In genomic region chr13:101545344-101546181, GRCm38 (mm10) we compare ENCODE assay signal across 9 mouse cellular contexts.
DNase-seq lines count a peak whose midpoint lies in the region; ATAC-seq and TF ChIP-seq lines count a peak whose summit lies in the region.
"Had no signal": no experiment of that assay in that cellular context is flagged by ENCODE, and none has a peak within 500 bp of the region (broad histone marks: within the 10 kb centered on the region; RNA-seq: fewer than 3 reads in every experiment).

No protein-coding gene starts in this region.

- peak; percentile 60 for ATAC-seq in megakaryocyte, adult 5-6 weeks (ENCODE audit: poor library complexity, severe bottlenecking)

- H3K36me3 ChIP-seq in kidney, adult 2 months (ENCODE audit: control insufficient read depth, insufficient read depth, low read length): no peaks in the 10 kb centered on the region

- DNase-seq in adrenal gland, adult 2 months: peak; percentile 31
- no peak for DNase-seq in adrenal gland, adult 18-20 months (ENCODE audit: low spot score in 2 of 2)
- peak; percentile 61 for DNase-seq in 3T3-L1 (ENCODE audit: low read depth, low spot score)
- DNase-seq in fat pad, adult 2 months (ENCODE audit: extremely low read depth, low read depth, low spot score): peak; percentile 80
- no peak for DNase-seq in right cerebral cortex, adult 18-20 months
- no peak for DNase-seq in kidney, adult 2 months
- DNase-seq in left cerebral cortex, postnatal 25 days (ENCODE audit: low spot score in 2 of 2): no peak
- DNase-seq: kidney, postnatal 10 days had no signal

- no peaks in the 10 kb centered on the region for H3K27me3 ChIP-seq in kidney, adult 2 months (replicated peaks; ENCODE audit: control insufficient read depth, insufficient read depth, low read length)

- 91% methylated on average over 6 of the region's 6 CpGs for WGBS in kidney, adult 2 months

- TF ChIP-seq POLR2A in kidney, adult 2 months (IDR thresholded peaks at IDR 0.05; ENCODE audit: low read depth, low read length): no peak

- TF ChIP-seq CTCF in kidney, adult 2 months (conservative IDR thresholded peaks at IDR 0.05; ENCODE audit: insufficient read depth, insufficient read length, low read depth, low read length): no peak

- no peak overlapping the region for H3K4me3 ChIP-seq in kidney, adult 2 months (ENCODE audit: insufficient read depth, low read depth, low read length)

- H3K27ac ChIP-seq in kidney, adult 2 months (ENCODE audit: insufficient read depth, low read depth, low read length): no peak overlapping the region

- no peaks in the 10 kb centered on the region for H3K4me1 ChIP-seq in kidney, adult 2 months (ENCODE audit: control insufficient read depth, insufficient read depth, low read length)

- intact Hi-C loops in left cerebral cortex, postnatal 25 days (cut with DNase I): no loop called here

Comparison
In these comparisons a context has a peak if more than half of its experiments do, and no peak if none do; other contexts are left out.
1. DNase-seq: peak in adrenal gland, adult 2 months (single experiment), 3T3-L1 (single experiment) and fat pad, adult 2 months (single experiment); none in adrenal gland, adult 18-20 months (0 of 2), right cerebral cortex, adult 18-20 months (single experiment), kidney, adult 2 months (single experiment) and left cerebral cortex, postnatal 25 days (0 of 2).